Mouse (Mus musculus): Measurements from ENCODE around the gene Zswim5. TPM values are rescaled to one million over a fixed set of nuclear protein-coding genes. Genes with fewer than 3 reads are reported as not detected.

Gene Zswim5
- polyA plus RNA-seq, 1 experiment, result 2.1 TPM

DNA sequence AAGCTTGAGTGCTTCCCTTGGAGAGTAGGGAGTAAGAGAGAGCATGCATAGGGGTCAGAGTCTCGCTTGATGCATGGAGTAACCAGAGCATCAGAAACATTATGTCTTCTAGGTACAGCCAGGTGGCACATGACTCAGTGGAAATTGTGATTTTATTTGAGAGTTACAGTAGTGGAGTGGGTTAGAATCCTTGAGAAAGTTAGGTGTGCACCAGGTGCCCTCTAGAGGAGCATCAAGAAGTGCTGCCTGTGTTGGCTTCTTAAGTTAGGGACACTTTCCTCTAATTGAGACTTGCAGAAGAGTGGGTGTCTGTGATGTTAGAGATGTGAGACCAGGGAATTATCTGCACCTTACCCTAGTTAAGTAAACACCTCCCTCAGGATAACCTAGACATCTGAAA lies 153.9 kb downstream of the Zswim5 start:
- Histone ChIP-seq H3K4me3 (ENCODE audit: low read depth, low read length) (no peak overlapping the region), H3K36me3 (ENCODE audit: control insufficient read depth, insufficient read depth, low read length, poor library complexity, severe bottlenecking) (peaks cover 28% of the 10 kb centered on the region)
- TF ChIP-seq CTCF (IDR thresholded peaks at IDR 0.05; ENCODE audit: low read depth, low read length), result no peak
- TF ChIP-seq EP300 (IDR thresholded peaks at IDR 0.05; ENCODE audit: insufficient read depth, low read depth, low read length), result no peak
- TF ChIP-seq POLR2A (IDR thresholded peaks at IDR 0.05; ENCODE audit: insufficient read depth, low read length), result no peak

More for the DNA sequence above, 153.9 kb downstream of the Zswim5 start:
- Histone ChIP-seq H3K27ac (ENCODE audit: insufficient read depth, low read length) (0 out of 2 replicates have a peak overlapping the region, but pooled peaks have one; percentile 48), H3K4me1 (ENCODE audit: control insufficient read depth, insufficient read depth, low read length) (no peaks in the 10 kb centered on the region), H3K27me3 (ENCODE audit: control insufficient read depth, insufficient read depth, low read length, poor library complexity, severe bottlenecking) (no peaks in the 10 kb centered on the region), H3K9me3 (replicated peaks; ENCODE audit: control insufficient read depth, insufficient read depth, low read length, poor library complexity, severe bottlenecking) (no peaks in the 10 kb centered on the region), H3K9ac (ENCODE audit: low read depth, poor library complexity, severe bottlenecking) (no peak overlapping the region)

Other genes with a start within 250 kb of the Zswim5 start
- gene Nasp, start 249.4 kb upstream of the Zswim5 start, polyA plus RNA-seq (2011; ENCODE audit: insufficient read depth, insufficient read length, low read depth, missing spikeins), result 514 and 595 TPM in 2 replicates
- gene Akr1a1, start 225.7 kb upstream of the Zswim5 start, polyA plus RNA-seq (2011; ENCODE audit: insufficient read depth, insufficient read length, low read depth, missing spikeins), result 280 and 291 TPM in 2 replicates
- gene Prdx1, start 191.8 kb upstream of the Zswim5 start, polyA plus RNA-seq (2011; ENCODE audit: insufficient read depth, insufficient read length, low read depth, missing spikeins), result 1,922 and 2,187 TPM in 2 replicates
- 35.9 and 36.1 TPM in 2 replicates for gene Mmachc, start 169.0 kb upstream of the Zswim5 start, polyA plus RNA-seq (2011; ENCODE audit: insufficient read depth, insufficient read length, low read depth, missing spikeins)
- 45.2 and 49.0 TPM in 2 replicates for gene Ccdc163, start 168.9 kb upstream of the Zswim5 start, polyA plus RNA-seq (2011; ENCODE audit: insufficient read depth, insufficient read length, low read depth, missing spikeins)
- gene Tesk2, start 156.4 kb upstream of the Zswim5 start, polyA plus RNA-seq (2011; ENCODE audit: insufficient read depth, insufficient read length, low read depth, missing spikeins), result 20.6 and 21.9 TPM in 2 replicates
- gene Toe1, start 69.7 kb upstream of the Zswim5 start, polyA plus RNA-seq (2011; ENCODE audit: insufficient read depth, insufficient read length, low read depth, missing spikeins), result 14.9 and 19.2 TPM in 2 replicates
- 23.6 and 30.0 TPM in 2 replicates for gene Mutyh, start 69.7 kb upstream of the Zswim5 start, polyA plus RNA-seq (2011; ENCODE audit: insufficient read depth, insufficient read length, low read depth, missing spikeins)
- 3.9 and 4.2 TPM in 2 replicates for gene Hpdl, start 55.7 kb upstream of the Zswim5 start, polyA plus RNA-seq (2011; ENCODE audit: insufficient read depth, insufficient read length, low read depth, missing spikeins)
- 77.2 and 79.3 TPM in 2 replicates for gene Urod, start 117.0 kb downstream of the Zswim5 start, polyA plus RNA-seq (2011; ENCODE audit: insufficient read depth, insufficient read length, low read depth, missing spikeins)
- gene Hectd3, start 117.9 kb downstream of the Zswim5 start, polyA plus RNA-seq (2011; ENCODE audit: insufficient read depth, insufficient read length, low read depth, missing spikeins), result 6.4 and 7.9 TPM in 2 replicates
- 67.5 and 73.3 TPM in 2 replicates for gene Eif2b3, start 142.0 kb downstream of the Zswim5 start, polyA plus RNA-seq (2011; ENCODE audit: insufficient read depth, insufficient read length, low read depth, missing spikeins)
- 4.5 and 5.7 TPM in 2 replicates for gene Ptch2, start 218.7 kb downstream of the Zswim5 start, polyA plus RNA-seq (2011; ENCODE audit: insufficient read depth, insufficient read length, low read depth, missing spikeins)
- gene Btbd19, start 248.3 kb downstream of the Zswim5 start, polyA plus RNA-seq (2011; ENCODE audit: insufficient read depth, insufficient read length, low read depth, missing spikeins), result 60.9 and 65.8 TPM in 2 replicates
- gene Tctex1d4, start 249.4 kb downstream of the Zswim5 start, polyA plus RNA-seq (2011; ENCODE audit: insufficient read depth, insufficient read length, low read depth, missing spikeins), result not detected in 2 replicates

Data from ES-Bruce4 (cell line).